24 mouse cellular contexts compared by ENCODE assay signal in the genomic region with DNA sequence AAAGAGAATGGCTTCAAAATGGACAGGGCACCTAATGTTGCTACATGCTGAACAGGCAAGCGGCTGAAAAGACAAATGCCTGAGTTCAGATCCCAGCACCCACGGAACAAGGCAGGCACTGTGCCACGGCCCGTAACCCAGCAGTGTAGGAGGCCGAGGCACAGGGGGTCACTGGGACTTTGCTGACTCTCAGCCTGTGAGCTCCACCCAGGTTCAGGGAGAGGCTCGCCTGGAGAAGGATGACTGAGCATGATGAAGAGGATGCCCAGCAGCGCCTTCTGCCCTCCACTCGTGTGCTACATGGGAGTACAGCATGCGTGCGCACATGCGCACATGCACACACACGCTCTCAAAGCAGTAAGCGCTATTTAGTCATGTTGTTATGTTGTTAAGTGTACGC. TPM values are rescaled to one million over a fixed set of nuclear protein-coding genes. Genes with fewer than 3 reads are reported as not detected.
A peak's percentile ranks its signal among the peaks of the same experiment; 100 is the strongest.
DNase-seq lines count a peak whose midpoint lies in the region; ATAC-seq and TF ChIP-seq lines count a peak whose summit lies in the region.
"Had no signal": no experiment of that assay in that cellular context is flagged by ENCODE, and none has a peak within 500 bp of the region (broad histone marks: within the 10 kb centered on the region; RNA-seq: fewer than 3 reads in every experiment).

No protein-coding gene starts in this region.

- ATAC-seq in erythroblast, adult 5-6 weeks (replicated peaks; ENCODE audit: low FRiP score, poor library complexity, severe bottlenecking): 0 out of 2 replicates have a peak, but pooled peaks have one; percentile 42
- peak; percentile 92 for ATAC-seq in liver, embryonic 13.5 days (ENCODE audit: low read depth)
- no peak for ATAC-seq in cerebellum, adult (ENCODE audit: insufficient number of reproducible peaks, low FRiP score, low TSS enrichment)
- ATAC-seq: forebrain, embryonic 15.5 days had no signal

- TF ChIP-seq CTCF in testis, adult 2 months (IDR thresholded peaks at IDR 0.05; ENCODE audit: control insufficient read depth, insufficient read depth, insufficient replicate concordance, low read depth, low read length): no peak

- H3K27me3 ChIP-seq in testis, adult 2 months (ENCODE audit: control insufficient read depth, insufficient read depth, low read length): no peaks in the 10 kb centered on the region
- no peaks in the 10 kb centered on the region for H3K27me3 ChIP-seq in liver, embryonic 13.5 days
- no peaks in the 10 kb centered on the region for H3K27me3 ChIP-seq in embryonic facial prominence, embryonic 10.5 days (replicated peaks; ENCODE audit: low read depth, poor library complexity, severe bottlenecking)
- H3K27me3 ChIP-seq: forebrain, embryonic 15.5 days; heart, embryonic 12.5 days; limb, embryonic 13.5 days; lung, embryonic 15.5 days; stomach, embryonic 15.5 days had no signal

- H3K4me2 ChIP-seq in liver, embryonic 13.5 days: no peak overlapping the region
- H3K4me2 ChIP-seq: forebrain, embryonic 15.5 days; heart, embryonic 12.5 days; limb, embryonic 13.5 days; lung, embryonic 15.5 days; midbrain, embryonic 11.5 days; stomach, embryonic 15.5 days had no signal

- H3K4me3 ChIP-seq in testis, adult 2 months (ENCODE audit: control insufficient read depth, low read depth, low read length): peak overlapping the region; percentile 14
- no peak overlapping the region for H3K4me3 ChIP-seq in liver, embryonic 13.5 days (replicated peaks)
- no peak overlapping the region for H3K4me3 ChIP-seq in embryonic facial prominence, embryonic 10.5 days
- H3K4me3 ChIP-seq: forebrain, embryonic 15.5 days; heart, embryonic 12.5 days; limb, embryonic 13.5 days; lung, embryonic 15.5 days; stomach, embryonic 15.5 days had no signal

- no peak for TF ChIP-seq POLR2A in testis, adult 2 months (IDR thresholded peaks at IDR 0.05; ENCODE audit: control insufficient read depth, low read depth, low read length)

- no peak overlapping the region for H3K27ac ChIP-seq in testis, adult 2 months (ENCODE audit: control insufficient read depth, insufficient read depth, low read depth, low read length)
- no peak overlapping the region for H3K27ac ChIP-seq in liver, embryonic 13.5 days
- H3K27ac ChIP-seq in embryonic facial prominence, embryonic 10.5 days (replicated peaks): no peak overlapping the region
- H3K27ac ChIP-seq: forebrain, embryonic 15.5 days; limb, embryonic 13.5 days; lung, embryonic 15.5 days; macrophage; stomach, embryonic 15.5 days had no signal

- no peak for DNase-seq in testis, postnatal 14 days (ENCODE audit: low spot score)
- DNase-seq in liver, embryonic 13.5 days: no peak
- no peak for DNase-seq in lung, postnatal 25 days (ENCODE audit: low spot score)
- DNase-seq in embryonic facial prominence, embryonic 10.5 days (ENCODE audit: low spot score): no peak
- DNase-seq: cerebellum, adult 18-20 months; cerebellum, postnatal 25 days; gastrocnemius, postnatal 14 days; heart, adult 18-20 months; heart, postnatal 10 days; kidney, adult 2 months; kidney, postnatal 25 days; layer of hippocampus, postnatal 36 days; thymus, adult 2 months; thymus, postnatal 4 days had no signal

- no peaks in the 10 kb centered on the region for H3K4me1 ChIP-seq in testis, adult 2 months (ENCODE audit: control insufficient read depth, insufficient read depth, low read length)
- peaks cover 23% of the 10 kb centered on the region for H3K4me1 ChIP-seq in liver, embryonic 13.5 days (replicated peaks)
- H3K4me1 ChIP-seq in embryonic facial prominence, embryonic 10.5 days: 0 out of 2 replicates have a peak, but pooled peaks cover 2% of the 10 kb centered on the region
- H3K4me1 ChIP-seq: forebrain, embryonic 15.5 days; limb, embryonic 13.5 days; stomach, embryonic 15.5 days had no signal

- no peak overlapping the region for H3K9ac ChIP-seq in liver, embryonic 13.5 days
- H3K9ac ChIP-seq: forebrain, embryonic 15.5 days; heart, embryonic 12.5 days; limb, embryonic 13.5 days; lung, embryonic 15.5 days; stomach, embryonic 15.5 days had no signal

- H3K9me3 ChIP-seq in liver, embryonic 13.5 days (replicated peaks): no peaks in the 10 kb centered on the region; the same call in 1 of the 2 replicates
- H3K9me3 ChIP-seq in embryonic facial prominence, embryonic 10.5 days: no peaks in the 10 kb centered on the region
- H3K9me3 ChIP-seq: forebrain, embryonic 15.5 days; limb, embryonic 13.5 days; lung, embryonic 15.5 days; stomach, embryonic 15.5 days had no signal

- 76% methylated on average over 14 of the region's 14 CpGs for WGBS in liver, embryonic 13.5 days (ENCODE audit: insufficient replicate concordance)
- 86% methylated on average over 14 of the region's 14 CpGs for WGBS in embryonic facial prominence, embryonic 10.5 days

- H3K36me3 ChIP-seq in testis, adult 2 months (ENCODE audit: control insufficient read depth, insufficient read depth, low read length): no peaks in the 10 kb centered on the region
- no peaks in the 10 kb centered on the region for H3K36me3 ChIP-seq in liver, embryonic 13.5 days
- H3K36me3 ChIP-seq in embryonic facial prominence, embryonic 10.5 days (replicated peaks): no peaks in the 10 kb centered on the region
- H3K36me3 ChIP-seq: forebrain, embryonic 15.5 days; heart, embryonic 12.5 days; limb, embryonic 13.5 days; lung, embryonic 15.5 days; stomach, embryonic 15.5 days had no signal

RNA-seq across cellular contexts. Expression of gene Tmem56, which starts 3.2 kb away (rescaled TPM):
- polyA plus RNA-seq in testis, adult 2 months (2012; rRNA removed): 158 and 227 TPM in 2 replicates
- total RNA-seq in erythroblast, adult 5-6 weeks (2015; ENCODE audit: low replicate concordance): 11.0 and 16.3 TPM in 2 replicates
- 14.1 and 16.7 TPM in 2 replicates for total RNA-seq in erythroblast, adult 5-6 weeks (2017; ENCODE audit: low replicate concordance)
- polyA plus RNA-seq in liver, embryonic 13.5 days (2015; fragmentation: Nextera tagmentation; extraction: Ambion mirVana): 18.3 and 23.3 TPM in 2 replicates
- 0.81 and 0.84 TPM in 2 replicates for polyA plus RNA-seq in embryonic facial prominence, embryonic 10.5 days (2016; fragmentation: Nextera tagmentation; extraction: Ambion mirVana)
- polyA plus RNA-seq: macrophage had no signal

RNA-seq across cellular contexts. Expression of gene Alg14, which starts 11.9 kb away (rescaled TPM):
- 2.5 and 3.3 TPM in 2 replicates for polyA plus RNA-seq in testis, adult 2 months (2012; rRNA removed)
- total RNA-seq in erythroblast, adult 5-6 weeks (2015; ENCODE audit: low replicate concordance): 0.84 and 3.1 TPM in 2 replicates
- 1.8 and 3.1 TPM in 2 replicates for total RNA-seq in erythroblast, adult 5-6 weeks (2017; ENCODE audit: low replicate concordance)
- 17.7 and 20.0 TPM in 2 replicates for polyA plus RNA-seq in liver, embryonic 13.5 days (2015; fragmentation: Nextera tagmentation; extraction: Ambion mirVana)
- polyA plus RNA-seq in embryonic facial prominence, embryonic 10.5 days (2016; fragmentation: Nextera tagmentation; extraction: Ambion mirVana): 30.7 and 34.3 TPM in 2 replicates
